Mouse (Mus musculus) hindbrain, embryonic 15.5 days (tissue): Measurements from ENCODE around the gene AI413582. TPM values are rescaled to one million over a fixed set of nuclear protein-coding genes. Genes with fewer than 3 reads are reported as not detected.
A peak's percentile ranks its signal among the peaks of the same experiment; 100 is the strongest.

Experiments
- ATAC-seq: fragments of 200-750 bp; cut with Nextera tagmentation; 2 replicates; pipeline ENCODE4 v1.8.0; 2017; ENCODE audit warnings: low read depth, moderate number of reproducible peaks, moderate TSS enrichment; ENCODE audit not compliant: low FRiP score
- H3K27ac ChIP-seq: fragments of 300-500 bp; sonication (generic); replicated peaks from 2 replicates; pipeline ENCODE4 v1.5.1; 2015; ENCODE audit warnings: mild to moderate bottlenecking, inconsistent platforms
- H3K27me3 ChIP-seq: fragments of 300-500 bp; sonication (generic); 2 replicates; pipeline ENCODE4 v1.6.1; 2015; ENCODE audit warnings: control low read depth, inconsistent platforms
- H3K36me3 ChIP-seq: fragments of 300-500 bp; sonication (generic); 2 replicates; pipeline ENCODE4 v1.6.1; 2015; ENCODE audit warnings: control low read depth, inconsistent platforms
- H3K4me1 ChIP-seq: fragments of 300-500 bp; sonication (generic); replicated peaks from 2 replicates; pipeline ENCODE4 v1.6.1; 2015; ENCODE audit warnings: control low read depth, inconsistent platforms
- H3K4me2 ChIP-seq: fragments of 300-500 bp; sonication (generic); 2 replicates; pipeline ENCODE4 v1.6.1; 2015; ENCODE audit warnings: moderate library complexity, mild to moderate bottlenecking, inconsistent platforms
- H3K4me3 ChIP-seq: fragments of 300-500 bp; sonication (generic); 2 replicates; pipeline ENCODE4 v1.5.1; 2015; ENCODE audit warnings: mild to moderate bottlenecking, inconsistent platforms
- H3K9ac ChIP-seq: fragments of 300-500 bp; sonication (generic); 2 replicates; pipeline ENCODE4 v1.6.1; 2015; ENCODE audit warnings: inconsistent platforms
- H3K9me3 ChIP-seq: fragments of 300-500 bp; sonication (generic); 2 replicates; pipeline ENCODE4 v1.6.1; 2016; ENCODE audit warnings: control low read depth, inconsistent platforms
- WGBS: fragments of 180-500 bp; shearing (Covaris S2); methylation state at CpG from one replicate; pipeline ENCODE4 v1.1.7; 2015; 5-methylcytosine and 5-hydroxymethylcytosine counted together
- polyA plus RNA-seq: library from polyadenylated mRNA; unstranded; fragments of >200 nt; fragmentation: Nextera tagmentation; extraction: Ambion mirVana; gene quantifications from 2 replicates; pipeline ENCODE4 v1.2.1, GENCODE M21; 2015

Gene AI413582
- polyA plus RNA-seq, 1 experiment from 2014 or later = 71.9 TPM

GRCm38 (mm10) chr17:27559596-27559995, 6.0 kb downstream of the AI413582 start:
- H3K9me3 ChIP-seq = no peaks in the 10 kb centered on the region
- WGBS = 73% methylated on average over 12 of the region's 12 CpGs
- peaks cover 9% of the 10 kb centered on the region; the same call in 1 of the 2 replicates for H3K27me3 ChIP-seq
- no peak overlapping the region for H3K4me2 ChIP-seq
- H3K4me3 ChIP-seq = no peak overlapping the region
- no peak for ATAC-seq
- no peak overlapping the region for H3K27ac ChIP-seq
- no peak overlapping the region for H3K9ac ChIP-seq
- H3K4me1 ChIP-seq = peaks cover 46% of the 10 kb centered on the region
- H3K36me3 ChIP-seq = no peaks in the 10 kb centered on the region

GRCm38 (mm10) chr17:27558845-27559244, 6.7 kb downstream of the AI413582 start:
- Histone ChIP-seq H3K4me3 (0 out of 2 replicates have a peak overlapping the region, but pooled peaks have one; percentile 55), H3K4me2 (peak overlapping the region; percentile 88), H3K4me1 (peaks cover 38% of the 10 kb centered on the region), H3K36me3 (no peaks in the 10 kb centered on the region), H3K9ac (no peak overlapping the region), H3K27ac (no peak overlapping the region), H3K27me3 (peaks cover 9% of the 10 kb centered on the region; the same call in 1 of the 2 replicates), H3K9me3 (no peaks in the 10 kb centered on the region)
- no peak for ATAC-seq
- 16% methylated on average over 5 of the region's 5 CpGs for WGBS

GRCm38 (mm10) chr17:27557927-27558661, 7.5 kb downstream of the AI413582 start:
- Histone ChIP-seq H3K27me3 (peaks cover 9% of the 10 kb centered on the region; the same call in 1 of the 2 replicates), H3K27ac (peak overlapping the region; percentile 86; the same call in 1 of the 2 replicates), H3K9ac (peak overlapping the region; percentile 58), H3K36me3 (no peaks in the 10 kb centered on the region), H3K9me3 (no peaks in the 10 kb centered on the region), H3K4me2 (peak overlapping the region; percentile 88), H3K4me3 (peak overlapping the region; percentile 55), H3K4me1 (peaks cover 36% of the 10 kb centered on the region)
- 5% methylated on average over 14 of the region's 14 CpGs for WGBS
- ATAC-seq = no peak

- WGBS = under 1% methylated on average over 67 of the region's 75 CpGs
- H3K36me3 ChIP-seq = no peaks in the 10 kb centered on the region
- ATAC-seq = peak; percentile 31
Measured at GRCm38 (mm10) chr17:27557181-27557926, 8.2 kb downstream of the AI413582 start.

GRCm38 (mm10) chr17:27556315-27557011, 9.1 kb downstream of the AI413582 start, which contains the start of gene Hmga1:
TSS of gene Hmga1 (plus strand) at chr17:27556497.
- Histone ChIP-seq H3K4me3 (peak within 1 kb of the TSS; percentile 55), H3K9me3 (no peaks in the 10 kb centered on the region), H3K27ac (peak within 1 kb of the TSS; percentile 86), H3K36me3 (no peaks in the 10 kb centered on the region), H3K9ac (peak within 1 kb of the TSS; percentile 58), H3K27me3 (peaks cover 9% of the 10 kb centered on the region; the same call in 1 of the 2 replicates), H3K4me1 (peaks cover 36% of the 10 kb centered on the region), H3K4me2 (peak within 1 kb of the TSS; percentile 88)
- ATAC-seq = peak; percentile 68
- WGBS = under 1% methylated on average over 79 of the region's 79 CpGs

More at GRCm38 (mm10) chr17:27557181-27557926, 8.2 kb downstream of the AI413582 start:
- peaks cover 36% of the 10 kb centered on the region for H3K4me1 ChIP-seq
- peaks cover 9% of the 10 kb centered on the region; the same call in 1 of the 2 replicates for H3K27me3 ChIP-seq
- peak overlapping the region; percentile 58 for H3K9ac ChIP-seq
- H3K9me3 ChIP-seq = no peaks in the 10 kb centered on the region
- peak overlapping the region; percentile 88 for H3K4me2 ChIP-seq
- H3K4me3 ChIP-seq = peak overlapping the region; percentile 55
- peak overlapping the region; percentile 86 for H3K27ac ChIP-seq

GRCm38 (mm10) chr17:27555512-27556172, 9.9 kb downstream of the AI413582 start:
- Histone ChIP-seq H3K27ac (peak overlapping the region; percentile 86), H3K4me3 (peak overlapping the region; percentile 55), H3K36me3 (no peaks in the 10 kb centered on the region), H3K27me3 (peaks cover 9% of the 10 kb centered on the region; the same call in 1 of the 2 replicates), H3K9me3 (no peaks in the 10 kb centered on the region), H3K9ac (peak overlapping the region; percentile 5; the same call in 1 of the 2 replicates), H3K4me1 (peaks cover 36% of the 10 kb centered on the region), H3K4me2 (peak overlapping the region; percentile 88)
- 0% methylated on average over 41 of the region's 55 CpGs for WGBS
- ATAC-seq = peak; percentile 14; the same call in 1 of the 2 replicates

- WGBS = under 1% methylated on average over 37 of the region's 39 CpGs
- Histone ChIP-seq H3K27me3 (peaks cover 9% of the 10 kb centered on the region; the same call in 1 of the 2 replicates), H3K9ac (peak overlapping the region; percentile 5; the same call in 1 of the 2 replicates), H3K27ac (no peak overlapping the region), H3K36me3 (no peaks in the 10 kb centered on the region), H3K4me3 (peak overlapping the region; percentile 55), H3K9me3 (no peaks in the 10 kb centered on the region), H3K4me2 (peak overlapping the region; percentile 88), H3K4me1 (peaks cover 36% of the 10 kb centered on the region)
- ATAC-seq = no peak
Measured at GRCm38 (mm10) chr17:27555075-27555511, 10.5 kb downstream of the AI413582 start.

GRCm38 (mm10) chr17:27554062-27554960, 11.2 kb downstream of the AI413582 start:
- Histone ChIP-seq H3K4me2 (peak overlapping the region; percentile 88), H3K4me1 (peaks cover 39% of the 10 kb centered on the region), H3K27me3 (peaks cover 9% of the 10 kb centered on the region; the same call in 1 of the 2 replicates), H3K36me3 (no peaks in the 10 kb centered on the region), H3K9me3 (no peaks in the 10 kb centered on the region), H3K27ac (no peak overlapping the region), H3K9ac (no peak overlapping the region), H3K4me3 (no peak overlapping the region)
- ATAC-seq = no peak
- 50% methylated on average over 20 of the region's 20 CpGs for WGBS

- H3K9ac ChIP-seq = no peak overlapping the region
- H3K9me3 ChIP-seq = no peaks in the 10 kb centered on the region
- no peak overlapping the region for H3K4me2 ChIP-seq
- H3K4me1 ChIP-seq = peaks cover 25% of the 10 kb centered on the region
- no peak overlapping the region for H3K27ac ChIP-seq
- 71% methylated on average over 23 of the region's 23 CpGs for WGBS
- peaks cover 9% of the 10 kb centered on the region; the same call in 1 of the 2 replicates for H3K27me3 ChIP-seq
- ATAC-seq = no peak
- H3K36me3 ChIP-seq = no peaks in the 10 kb centered on the region
- no peak overlapping the region for H3K4me3 ChIP-seq
Measured at GRCm38 (mm10) chr17:27552215-27553201, 13.0 kb downstream of the AI413582 start.
